Mouse (Mus musculus) neural tube, embryonic 13.5 days (tissue): ENCODE measurements around the gene L3mbtl1. TPM values are rescaled to one million over a fixed set of nuclear protein-coding genes. Genes with fewer than 3 reads are reported as not detected.
"Not testable (repeated sequence)": the region's sequence is repeated elsewhere in the genome, so short reads cannot be mapped to it uniquely, and the experiment has no call there.

ENCODE experiments used
- ATAC-seq: fragments of 200-750 bp; cut with Nextera tagmentation; 2 replicates; pipeline ENCODE4 v1.8.0; 2017; ENCODE audit warnings: low read depth, mild to moderate bottlenecking, moderate TSS enrichment, moderate library complexity
- H3K27ac ChIP-seq: fragments of 300-500 bp; sonication (generic); replicated peaks from 2 replicates; pipeline ENCODE4 v1.5.1; 2015; ENCODE audit warnings: moderate library complexity, mild to moderate bottlenecking, inconsistent platforms
- H3K27me3 ChIP-seq: fragments of 300-500 bp; sonication (generic); 2 replicates; pipeline ENCODE4 v1.6.1; 2015; ENCODE audit warnings: mild to moderate bottlenecking, inconsistent platforms
- H3K36me3 ChIP-seq: fragments of 300-500 bp; sonication (generic); 2 replicates; pipeline ENCODE4 v1.6.1; 2015; ENCODE audit warnings: mild to moderate bottlenecking, inconsistent platforms
- H3K4me1 ChIP-seq: fragments of 300-500 bp; sonication (generic); replicated peaks from 2 replicates; pipeline ENCODE4 v1.6.1; 2015; ENCODE audit warnings: inconsistent platforms
- H3K4me2 ChIP-seq: fragments of 300-500 bp; sonication (generic); 2 replicates; pipeline ENCODE4 v1.6.1; 2015; ENCODE audit warnings: inconsistent platforms, mild to moderate bottlenecking, moderate library complexity
- H3K4me3 ChIP-seq: fragments of 300-500 bp; sonication (generic); 2 replicates; pipeline ENCODE4 v1.5.1; 2015; ENCODE audit warnings: mild to moderate bottlenecking, inconsistent platforms
- H3K9ac ChIP-seq: fragments of 300-500 bp; sonication (generic); 2 replicates; pipeline ENCODE4 v1.6.1; 2015; ENCODE audit warnings: moderate library complexity, mild to moderate bottlenecking, inconsistent platforms
- H3K9me3 ChIP-seq: fragments of 300-500 bp; sonication (generic); 2 replicates; pipeline ENCODE4 v1.6.1; 2016; ENCODE audit warnings: inconsistent platforms
- WGBS: fragments of 180-500 bp; shearing (Covaris S2); methylation state at CpG from one replicate; pipeline ENCODE4 v1.1.7; 2015; 5-methylcytosine and 5-hydroxymethylcytosine counted together
- polyA plus RNA-seq: library from polyadenylated mRNA; unstranded; fragments of >200 nt; fragmentation: Nextera tagmentation; extraction: Ambion mirVana; gene quantifications from 2 replicates; pipeline ENCODE4 v1.2.1, GENCODE M21; 2015

The L3mbtl1 gene
- 0.96 and 1.1 TPM in 2 replicates for polyA plus RNA-seq

DNA sequence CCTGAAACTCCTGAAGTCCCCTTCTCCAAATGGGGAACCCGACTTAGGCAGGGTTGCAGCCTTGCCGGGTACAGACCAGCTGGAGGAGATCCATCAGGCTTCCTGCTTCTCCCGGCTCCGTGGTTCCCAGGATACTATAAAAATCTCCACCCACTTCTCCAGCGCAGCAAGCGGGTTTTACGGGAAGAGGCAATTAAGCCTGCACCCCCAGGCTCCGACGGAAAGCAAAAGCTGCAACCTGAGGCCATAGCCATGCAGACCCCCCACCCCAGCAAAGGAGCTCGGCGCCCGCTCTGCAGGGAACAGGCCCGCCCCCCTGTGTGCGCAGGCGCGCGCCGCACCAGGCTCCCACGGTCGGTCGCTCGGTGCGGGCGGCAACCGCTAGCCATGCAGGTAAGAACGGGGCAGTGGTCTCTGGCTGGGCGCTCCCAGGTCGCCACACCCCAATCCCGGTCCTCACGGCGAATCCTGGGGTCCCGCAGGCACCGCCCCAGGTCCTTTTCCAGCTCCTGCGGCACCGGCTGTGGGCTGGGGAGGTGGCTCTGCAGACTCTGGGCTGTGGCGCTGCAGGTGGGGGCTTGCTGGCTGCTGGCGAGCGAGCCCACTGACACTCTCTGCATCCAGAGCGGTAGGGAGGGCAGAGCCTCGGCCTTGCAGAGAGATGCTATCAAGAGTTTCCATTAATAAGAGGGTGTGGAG, at the start of gene L3mbtl1:
TSS of gene L3mbtl1 (plus strand) at position 325 of the 699 bp plus-strand sequence.
- Histone ChIP-seq H3K9ac (peak within 1 kb of the TSS; percentile 70), H3K4me1 (peaks cover 14% of the 10 kb centered on the region), H3K4me2 (peak within 1 kb of the TSS; percentile 72), H3K4me3 (peak within 1 kb of the TSS; percentile 48), H3K27ac (no peak within 1 kb of the TSS; the same call in 1 of the 2 replicates), H3K36me3 (peaks cover 34% of the 10 kb centered on the region), H3K27me3 (peaks cover 19% of the 10 kb centered on the region), H3K9me3 (no peaks in the 10 kb centered on the region)
- peak; percentile 81 for ATAC-seq
- under 1% methylated on average over 40 of the region's 40 CpGs for WGBS

DNA sequence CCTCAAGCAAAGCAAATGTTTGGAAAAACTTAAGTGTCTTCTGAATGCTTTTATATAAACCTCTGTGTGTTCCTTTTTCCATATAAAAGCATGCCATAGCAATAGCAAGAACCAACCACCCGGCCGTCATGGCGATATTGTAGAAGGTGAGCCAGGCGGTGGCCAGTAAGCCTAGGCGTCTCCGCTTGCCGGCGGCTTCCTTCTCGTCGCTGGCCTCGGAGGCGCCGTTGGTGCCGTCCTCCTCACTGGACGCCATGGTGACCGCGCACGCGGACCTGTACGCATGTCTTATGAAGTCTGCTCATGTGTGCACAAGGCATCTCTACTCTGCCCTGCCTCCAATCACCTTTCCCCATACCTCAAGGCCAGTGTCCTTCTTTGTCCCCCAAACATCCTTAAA, 44.0 kb upstream of the L3mbtl1 start:
- 90% methylated on average over 20 of the region's 20 CpGs for WGBS
- H3K4me2 ChIP-seq, H3K9ac ChIP-seq, H3K36me3 ChIP-seq, H3K9me3 ChIP-seq, H3K4me1 ChIP-seq, H3K27me3 ChIP-seq, ATAC-seq, H3K4me3 ChIP-seq, H3K27ac ChIP-seq: not testable (repeated sequence)

DNA sequence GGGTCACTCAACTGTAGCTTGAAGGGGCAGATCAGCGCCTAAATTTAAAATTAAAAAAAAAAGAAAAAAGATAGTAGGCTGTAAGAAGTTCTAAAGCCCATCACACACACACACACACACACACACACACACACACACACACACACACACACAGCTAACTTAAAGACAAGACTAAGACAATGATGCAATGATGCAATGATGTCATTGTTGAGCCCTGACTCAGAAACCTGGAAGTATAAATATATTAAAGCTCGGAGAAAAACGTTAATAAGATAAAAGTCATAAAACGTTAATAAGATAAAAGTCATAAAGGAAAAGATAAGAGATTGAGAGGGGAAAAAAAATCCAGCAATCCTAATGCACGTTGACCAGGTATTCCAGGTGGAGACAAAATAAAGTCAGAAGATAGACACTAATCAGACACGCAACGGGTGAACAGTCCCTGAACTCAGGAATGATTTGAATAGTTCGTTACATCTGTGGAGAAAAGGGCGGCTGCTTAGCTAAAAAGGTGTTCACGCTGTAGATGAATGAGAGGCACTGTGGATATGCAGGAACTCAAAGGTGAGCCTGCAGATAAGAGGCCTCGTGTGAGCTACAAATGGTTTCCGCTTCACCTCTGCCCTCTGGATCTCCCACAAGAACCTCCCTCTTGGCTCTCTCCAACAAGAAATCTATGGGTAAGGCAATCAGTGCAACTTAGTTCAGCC, 43.2 kb upstream of the L3mbtl1 start:
- H3K9ac ChIP-seq, result no peak overlapping the region
- WGBS, result 68% methylated on average over 12 of the region's 12 CpGs
- H3K27me3 ChIP-seq, result no peaks in the 10 kb centered on the region
- H3K36me3 ChIP-seq, result no peaks in the 10 kb centered on the region
- H3K4me3 ChIP-seq, result no peak overlapping the region
- H3K27ac ChIP-seq, result 0 out of 2 replicates have a peak overlapping the region, but pooled peaks have one; percentile 18
- H3K4me1 ChIP-seq, result peaks cover 10% of the 10 kb centered on the region
- no peak for ATAC-seq
- no peaks in the 10 kb centered on the region for H3K9me3 ChIP-seq
- H3K4me2 ChIP-seq, result no peak overlapping the region

DNA sequence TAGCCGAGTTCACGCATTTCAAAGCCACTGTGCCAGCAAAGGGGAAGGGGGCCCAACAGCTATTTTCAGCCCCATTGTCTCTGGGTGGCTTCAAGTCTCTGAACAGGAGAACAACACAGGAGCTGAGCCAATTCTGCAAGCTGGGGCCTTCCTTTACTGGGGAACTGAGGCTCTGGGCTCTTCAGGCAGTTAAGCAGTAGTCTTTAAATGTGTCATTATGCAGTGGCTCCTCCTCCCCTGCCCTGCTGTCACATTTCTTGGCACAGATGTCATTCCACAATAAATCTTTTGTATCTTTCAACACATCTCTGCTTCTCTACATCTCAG, 42.7 kb upstream of the L3mbtl1 start:
- ATAC-seq, result peak; percentile 23; the same call in 1 of the 2 replicates
- no peak overlapping the region for H3K4me2 ChIP-seq
- H3K9me3 ChIP-seq, result no peaks in the 10 kb centered on the region
- peaks cover 10% of the 10 kb centered on the region for H3K4me1 ChIP-seq
- 0 out of 2 replicates have a peak overlapping the region, but pooled peaks have one; percentile 18 for H3K27ac ChIP-seq
- 3% methylated on average over 2 of the region's 2 CpGs for WGBS
- H3K27me3 ChIP-seq, result no peaks in the 10 kb centered on the region
- H3K36me3 ChIP-seq, result no peaks in the 10 kb centered on the region
- no peak overlapping the region for H3K9ac ChIP-seq
- H3K4me3 ChIP-seq, result no peak overlapping the region

DNA sequence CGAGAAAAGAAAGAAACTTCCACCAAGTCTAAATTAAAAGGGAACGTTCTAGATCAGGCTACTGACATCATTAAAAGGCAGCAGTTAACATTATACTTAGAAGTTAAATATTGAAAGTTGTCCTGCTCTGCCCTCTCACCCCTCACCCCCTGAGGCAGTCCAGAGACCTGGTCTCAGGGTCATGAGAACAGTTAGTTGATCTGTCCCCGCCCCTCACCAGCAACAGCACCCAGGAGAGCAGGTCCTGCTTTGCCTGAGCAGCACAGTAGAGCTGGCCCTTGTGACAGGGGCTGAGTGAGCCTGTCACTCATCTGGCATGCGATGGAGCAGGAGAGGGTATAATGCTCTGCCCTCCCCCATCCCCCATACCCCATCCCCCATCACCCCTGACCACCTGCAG, 37.4 kb upstream of the L3mbtl1 start:
- H3K4me2 ChIP-seq, result no peak overlapping the region
- 80% methylated on average over 4 of the region's 4 CpGs for WGBS
- H3K9me3 ChIP-seq, result no peaks in the 10 kb centered on the region
- H3K36me3 ChIP-seq, result no peaks in the 10 kb centered on the region
- H3K4me1 ChIP-seq, result peaks cover 7% of the 10 kb centered on the region; the same call in 1 of the 2 replicates
- no peak overlapping the region for H3K9ac ChIP-seq
- H3K27ac ChIP-seq, result no peak overlapping the region
- no peaks in the 10 kb centered on the region for H3K27me3 ChIP-seq
- no peak for ATAC-seq
- H3K4me3 ChIP-seq, result no peak overlapping the region

DNA sequence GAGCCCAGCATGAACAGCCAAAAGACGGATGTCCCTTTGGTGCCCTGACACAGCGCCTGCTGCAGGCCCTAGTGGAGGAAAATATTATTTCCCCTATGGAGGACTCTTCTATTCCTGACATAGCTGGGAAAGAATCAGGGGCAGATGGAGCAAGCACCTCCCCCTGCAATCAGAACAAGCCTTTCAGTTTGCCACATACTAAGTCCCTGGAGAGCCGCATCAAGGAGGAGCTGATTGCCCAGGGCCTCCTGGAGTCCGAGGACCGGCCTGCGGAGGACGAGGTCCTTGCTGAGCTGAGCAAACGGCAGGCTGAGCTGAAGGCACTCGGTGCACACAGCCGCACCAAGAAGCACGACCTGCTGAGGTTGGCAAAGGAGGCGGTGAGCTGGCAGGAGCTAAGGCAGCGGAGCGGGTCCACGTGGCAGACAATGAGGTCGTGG, 35.2 kb upstream of the L3mbtl1 start:
- H3K9me3 ChIP-seq, result no peaks in the 10 kb centered on the region
- H3K4me2 ChIP-seq, result peak overlapping the region; percentile 25; the same call in 1 of the 2 replicates
- H3K4me1 ChIP-seq, result peaks cover 17% of the 10 kb centered on the region
- 0 out of 2 replicates have a peak overlapping the region, but pooled peaks have one; percentile 6 for H3K9ac ChIP-seq
- WGBS, result 45% methylated on average over 16 of the region's 16 CpGs
- ATAC-seq, result no peak
- H3K36me3 ChIP-seq, result no peaks in the 10 kb centered on the region
- no peaks in the 10 kb centered on the region for H3K27me3 ChIP-seq
- H3K27ac ChIP-seq, result no peak overlapping the region
- no peak overlapping the region for H3K4me3 ChIP-seq

DNA sequence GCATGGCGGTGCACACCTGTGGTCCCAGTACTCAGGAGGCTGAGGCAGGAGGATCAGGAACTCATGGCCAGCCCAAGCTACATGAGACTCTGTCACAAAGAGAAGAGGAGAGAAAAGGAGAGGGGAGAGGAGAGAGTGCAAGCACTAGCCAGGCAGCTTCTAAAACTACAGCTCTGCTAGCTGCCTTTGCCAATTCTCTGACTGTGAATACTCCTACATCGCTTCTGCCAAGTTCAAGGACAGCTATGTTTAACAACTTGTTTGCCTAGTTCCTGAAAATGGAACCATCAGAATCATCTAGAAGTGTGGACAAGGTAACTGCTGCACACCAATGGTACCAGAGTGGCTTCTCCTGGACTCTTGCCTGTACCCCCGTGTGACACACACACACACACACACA, 29.2 kb upstream of the L3mbtl1 start:
- H3K4me1 ChIP-seq, result peaks cover 10% of the 10 kb centered on the region; the same call in 1 of the 2 replicates
- WGBS, result 76% methylated on average over 3 of the region's 3 CpGs
- H3K36me3 ChIP-seq, result no peaks in the 10 kb centered on the region
- H3K4me3 ChIP-seq, result no peak overlapping the region
- no peak overlapping the region for H3K9ac ChIP-seq
- no peaks in the 10 kb centered on the region for H3K9me3 ChIP-seq
- H3K4me2 ChIP-seq, result no peak overlapping the region
- no peak overlapping the region for H3K27ac ChIP-seq
- no peaks in the 10 kb centered on the region for H3K27me3 ChIP-seq
- ATAC-seq, result no peak

DNA sequence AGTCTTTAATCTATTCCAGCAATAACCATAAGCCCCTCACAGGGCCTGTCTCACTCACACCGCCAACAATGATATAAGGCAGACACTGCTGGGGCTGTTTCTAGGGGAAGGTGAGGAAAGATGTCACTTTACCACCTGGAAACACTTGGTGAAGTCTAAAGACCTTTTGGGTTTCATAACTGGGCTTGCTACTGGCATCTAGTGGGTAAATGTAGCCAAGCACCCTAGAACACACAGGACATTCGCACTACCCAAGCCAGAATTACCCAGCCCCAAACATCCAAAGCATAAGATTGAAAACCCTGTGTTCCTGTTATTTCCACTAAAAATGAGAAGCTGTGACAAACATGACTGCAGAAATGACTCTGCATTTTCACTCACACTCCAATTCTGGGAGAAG, 28.8 kb upstream of the L3mbtl1 start:
- Histone ChIP-seq H3K4me3 (no peak overlapping the region), H3K27ac (no peak overlapping the region), H3K9ac (no peak overlapping the region), H3K4me2 (no peak overlapping the region), H3K36me3 (no peaks in the 10 kb centered on the region), H3K4me1 (peaks cover 10% of the 10 kb centered on the region; the same call in 1 of the 2 replicates), H3K27me3 (no peaks in the 10 kb centered on the region), H3K9me3 (no peaks in the 10 kb centered on the region)
- 59% methylated on average over 2 of the region's 2 CpGs for WGBS
- ATAC-seq, result no peak

DNA sequence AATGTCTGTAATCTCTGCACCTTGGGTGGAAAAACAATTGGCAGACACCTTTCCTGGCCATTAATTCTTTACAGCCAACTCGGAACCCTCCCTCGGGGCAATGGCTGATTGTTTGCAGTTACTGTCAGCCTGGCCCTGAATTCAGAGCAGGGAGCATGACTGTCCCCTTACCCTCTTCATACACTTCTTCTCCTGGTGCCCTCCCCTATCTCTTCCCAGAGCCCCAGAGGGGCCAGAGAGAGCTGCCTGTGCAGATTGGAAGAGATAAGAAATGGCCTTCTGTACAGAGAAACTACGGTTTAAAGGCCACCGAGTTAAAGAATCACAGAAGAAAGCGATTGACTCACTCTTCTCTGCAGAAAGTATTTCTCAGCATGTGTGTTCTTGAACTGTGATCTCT, 23.3 kb upstream of the L3mbtl1 start:
- ATAC-seq, result no peak
- H3K4me3 ChIP-seq, result no peak overlapping the region
- H3K4me2 ChIP-seq, result no peak overlapping the region
- WGBS, result 66% methylated on average over 5 of the region's 5 CpGs
- peaks cover 27% of the 10 kb centered on the region for H3K27me3 ChIP-seq
- H3K4me1 ChIP-seq, result no peaks in the 10 kb centered on the region
- H3K9me3 ChIP-seq, result no peaks in the 10 kb centered on the region
- H3K9ac ChIP-seq, result peak overlapping the region; percentile 10; the same call in 1 of the 2 replicates
- H3K27ac ChIP-seq, result no peak overlapping the region
- H3K36me3 ChIP-seq, result no peaks in the 10 kb centered on the region

DNA sequence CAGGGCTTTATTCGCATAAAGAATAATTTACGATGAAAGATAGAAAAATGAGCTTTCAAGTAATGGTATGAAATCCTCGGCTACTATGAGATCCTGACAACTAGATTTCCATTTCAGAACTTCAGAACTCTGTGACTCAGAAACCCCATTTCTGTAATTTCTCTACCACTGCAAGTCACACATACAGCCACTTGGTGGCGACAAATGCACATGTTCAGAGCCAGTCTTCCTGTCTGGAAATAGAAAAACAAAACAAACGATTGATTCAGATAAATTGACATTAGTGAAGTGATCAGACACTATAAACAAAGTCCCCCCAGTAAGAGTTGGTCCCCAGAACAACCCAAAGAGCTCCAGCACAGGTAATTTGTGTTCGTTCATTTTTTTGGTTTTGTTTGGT, 21.1 kb upstream of the L3mbtl1 start:
- no peaks in the 10 kb centered on the region for H3K36me3 ChIP-seq
- H3K27ac ChIP-seq, result no peak overlapping the region
- H3K9ac ChIP-seq, result no peak overlapping the region
- H3K4me1 ChIP-seq, result no peaks in the 10 kb centered on the region
- H3K4me2 ChIP-seq, result no peak overlapping the region
- H3K27me3 ChIP-seq, result peaks cover 27% of the 10 kb centered on the region
- ATAC-seq, result no peak
- H3K9me3 ChIP-seq, result no peaks in the 10 kb centered on the region
- H3K4me3 ChIP-seq, result no peak overlapping the region
- 13% methylated on average over 6 of the region's 6 CpGs for WGBS

DNA sequence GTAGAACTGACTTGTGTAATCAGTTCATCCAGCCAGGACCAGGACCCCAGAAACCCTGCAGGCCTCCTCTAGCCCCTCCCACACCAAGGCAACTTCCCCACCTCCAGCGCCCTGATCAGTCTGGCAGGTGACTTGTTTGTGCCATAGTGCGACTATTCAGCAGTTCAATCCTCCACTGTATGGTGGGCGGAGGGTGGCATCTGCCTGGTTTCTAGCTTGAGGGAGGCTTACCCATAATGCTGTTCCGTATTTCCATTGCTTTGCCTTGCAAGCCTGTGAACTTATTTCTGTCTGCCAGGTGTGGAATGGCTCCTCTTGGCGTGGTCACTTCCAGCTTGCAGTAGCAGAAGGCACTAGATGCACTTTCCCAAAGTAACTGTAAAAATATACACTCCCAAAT, 20.4 kb upstream of the L3mbtl1 start:
- WGBS, result 82% methylated on average over 5 of the region's 5 CpGs
- Histone ChIP-seq H3K27me3 (peaks cover 29% of the 10 kb centered on the region), H3K27ac (no peak overlapping the region), H3K36me3 (no peaks in the 10 kb centered on the region), H3K4me2 (no peak overlapping the region), H3K9me3 (no peaks in the 10 kb centered on the region), H3K4me3 (no peak overlapping the region), H3K4me1 (no peaks in the 10 kb centered on the region), H3K9ac (no peak overlapping the region)
- ATAC-seq, result no peak

DNA sequence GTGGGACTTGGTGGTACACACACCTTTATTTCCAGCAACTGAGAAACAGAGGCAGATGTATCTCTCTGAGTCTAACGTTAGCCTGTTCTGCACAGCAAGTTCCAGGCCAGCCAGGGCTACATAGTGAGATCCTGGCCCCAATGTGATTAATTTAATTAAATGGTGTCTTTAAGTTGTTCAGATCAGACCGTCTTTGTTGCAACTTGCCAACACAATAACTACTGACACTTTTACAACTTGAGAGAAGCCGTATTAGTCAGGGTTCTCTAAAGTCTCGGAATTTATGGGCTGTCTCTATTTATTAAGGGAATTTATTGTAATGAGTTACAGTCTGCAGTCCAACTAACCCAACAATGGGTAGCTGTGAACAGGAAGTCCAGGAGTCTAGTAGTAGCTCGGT, 19.1 kb upstream of the L3mbtl1 start:
- Histone ChIP-seq H3K9ac (no peak overlapping the region), H3K36me3 (no peaks in the 10 kb centered on the region), H3K9me3 (no peaks in the 10 kb centered on the region), H3K27ac (no peak overlapping the region), H3K4me1 (no peaks in the 10 kb centered on the region), H3K27me3 (peaks cover 41% of the 10 kb centered on the region), H3K4me2 (no peak overlapping the region), H3K4me3 (no peak overlapping the region)
- no peak for ATAC-seq
- WGBS, result 16% methylated on average over 5 of the region's 5 CpGs
